In genomic region chr5:148929116-148929449, GRCm38 (mm10) we compare ENCODE assay signal across 8 mouse cellular contexts. TPM values are rescaled to one million over a fixed set of nuclear protein-coding genes. Genes with fewer than 3 reads are reported as not detected.
DNase-seq lines count a peak whose midpoint lies in the region; ATAC-seq and TF ChIP-seq lines count a peak whose summit lies in the region.

Katnal1 (minus strand) TSS chr5:148929320.

- H3K27me3 ChIP-seq in kidney, postnatal 0 days (ENCODE audit: insufficient read depth, low read length): no peaks in the 10 kb centered on the region
- no peaks in the 10 kb centered on the region for H3K27me3 ChIP-seq in embryonic facial prominence, embryonic 10.5 days (replicated peaks; ENCODE audit: low read depth, poor library complexity, severe bottlenecking)
- H3K27me3 ChIP-seq in hindbrain, embryonic 11.5 days (ENCODE audit: control insufficient read depth, insufficient read depth, low read length): no peaks in the 10 kb centered on the region
- H3K27me3 ChIP-seq in liver, embryonic 14.5 days (ENCODE audit: control insufficient read depth, insufficient read depth, low read length): no peaks in the 10 kb centered on the region

- peaks cover 6% of the 10 kb centered on the region for H3K4me1 ChIP-seq in kidney, postnatal 0 days (replicated peaks; ENCODE audit: insufficient read depth, low read length)
- peaks cover 34% of the 10 kb centered on the region for H3K4me1 ChIP-seq in embryonic facial prominence, embryonic 10.5 days
- peaks cover 2% of the 10 kb centered on the region; the same call in 1 of the 2 replicates for H3K4me1 ChIP-seq in hindbrain, embryonic 11.5 days (replicated peaks; ENCODE audit: control insufficient read depth, insufficient read depth, low read length)
- H3K4me1 ChIP-seq in liver, embryonic 14.5 days (replicated peaks; ENCODE audit: control insufficient read depth in 2 of 2, insufficient read depth in 2 of 2, low read length in 1 of 2): peaks cover 36 to 58% of the 10 kb centered on the region in 2 experiments

- DNase-seq in kidney, postnatal 0 days (ENCODE audit: low spot score): no peak
- no peak for DNase-seq in kidney, postnatal 36 days
- no peak for DNase-seq in embryonic facial prominence, embryonic 10.5 days (ENCODE audit: low spot score)
- DNase-seq in hindbrain, embryonic 11.5 days (ENCODE audit: low spot score): no peak
- no peak for DNase-seq in liver, embryonic 14.5 days (ENCODE audit: low read depth in 3 of 3, low spot score in 3 of 3)
- no peak for DNase-seq in adipocyte (ENCODE audit: low spot score)
- DNase-seq in cerebellum, adult 11 months: no peak
- no peak for DNase-seq in retina, embryonic 14.5 days (ENCODE audit: low spot score)

- H3K9me3 ChIP-seq in kidney, postnatal 0 days (replicated peaks; ENCODE audit: low read length): no peaks in the 10 kb centered on the region
- no peaks in the 10 kb centered on the region for H3K9me3 ChIP-seq in embryonic facial prominence, embryonic 10.5 days
- H3K9me3 ChIP-seq in hindbrain, embryonic 11.5 days (ENCODE audit: control insufficient read depth, low read length): no peaks in the 10 kb centered on the region
- no peaks in the 10 kb centered on the region for H3K9me3 ChIP-seq in liver, embryonic 14.5 days (ENCODE audit: control insufficient read depth, low read length)

- 3% methylated on average over 16 of the region's 16 CpGs for WGBS in kidney, postnatal 0 days
- under 1% methylated on average over 16 of the region's 16 CpGs for WGBS in embryonic facial prominence, embryonic 10.5 days
- WGBS in hindbrain, embryonic 11.5 days: 1% methylated on average over 16 of the region's 16 CpGs
- 2% methylated on average over 16 of the region's 16 CpGs for WGBS in liver, embryonic 14.5 days (ENCODE audit: insufficient replicate concordance)

- ATAC-seq in kidney, postnatal 0 days (replicated peaks; ENCODE audit: low FRiP score, low read depth): no peak
- ATAC-seq in hindbrain, embryonic 11.5 days (ENCODE audit: low FRiP score): no peak
- ATAC-seq in liver, embryonic 14.5 days (ENCODE audit: insufficient read depth): peak; percentile 38

- TF ChIP-seq EP300 in liver, embryonic 14.5 days (IDR thresholded peaks at IDR 0.05; ENCODE audit: low read depth): no peak

- TF ChIP-seq CTCF in kidney, postnatal 0 days (IDR thresholded peaks at IDR 0.05; ENCODE audit: low read depth): no peak
- no peak for TF ChIP-seq CTCF in liver, embryonic 14.5 days (IDR thresholded peaks at IDR 0.05; ENCODE audit: low read depth)

- H3K4me3 ChIP-seq in kidney, postnatal 0 days (replicated peaks; ENCODE audit: low read depth, low read length): peak within 1 kb of the TSS; percentile 71
- H3K4me3 ChIP-seq in embryonic facial prominence, embryonic 10.5 days: peak within 1 kb of the TSS; percentile 86
- peak within 1 kb of the TSS; percentile 76 for H3K4me3 ChIP-seq in hindbrain, embryonic 11.5 days (ENCODE audit: low read depth, low read length)
- peak within 1 kb of the TSS; percentile 77 to 94 for H3K4me3 ChIP-seq in liver, embryonic 14.5 days (ENCODE audit: insufficient read depth in 1 of 2, low read depth in 2 of 2, low read length in 2 of 2)

- peak within 1 kb of the TSS; percentile 65 for H3K4me2 ChIP-seq in kidney, postnatal 0 days (ENCODE audit: low read length)
- H3K4me2 ChIP-seq in hindbrain, embryonic 11.5 days (replicated peaks; ENCODE audit: low read depth, low read length): peak within 1 kb of the TSS; percentile 67
- peak within 1 kb of the TSS; percentile 89 for H3K4me2 ChIP-seq in liver, embryonic 14.5 days (ENCODE audit: low read depth)

- peak within 1 kb of the TSS; percentile 74 for H3K9ac ChIP-seq in kidney, postnatal 0 days (ENCODE audit: low read depth, low read length)
- H3K9ac ChIP-seq in hindbrain, embryonic 11.5 days (ENCODE audit: low read depth, low read length): peak within 1 kb of the TSS; percentile 82
- peak within 1 kb of the TSS; percentile 76 for H3K9ac ChIP-seq in liver, embryonic 14.5 days (replicated peaks)

- no peaks in the 10 kb centered on the region for H3K36me3 ChIP-seq in kidney, postnatal 0 days (ENCODE audit: insufficient read depth, low read length)
- H3K36me3 ChIP-seq in embryonic facial prominence, embryonic 10.5 days (replicated peaks): peaks cover 27% of the 10 kb centered on the region
- no peaks in the 10 kb centered on the region for H3K36me3 ChIP-seq in hindbrain, embryonic 11.5 days (ENCODE audit: control insufficient read depth, insufficient read depth, low read length)
- H3K36me3 ChIP-seq in liver, embryonic 14.5 days (replicated peaks; ENCODE audit: control insufficient read depth, insufficient read depth, low read depth): peaks cover 10% of the 10 kb centered on the region

- H3K27ac ChIP-seq in kidney, postnatal 0 days: peak within 1 kb of the TSS; percentile 83
- H3K27ac ChIP-seq in embryonic facial prominence, embryonic 10.5 days (replicated peaks): peak within 1 kb of the TSS; percentile 99
- H3K27ac ChIP-seq in hindbrain, embryonic 11.5 days (ENCODE audit: low read depth, low read length): peak within 1 kb of the TSS; percentile 95
- peak within 1 kb of the TSS; percentile 85 for H3K27ac ChIP-seq in liver, embryonic 14.5 days

RNA-seq across cellular contexts. Expression of gene Katnal1, which starts in this region (rescaled TPM):
- 6.6 and 7.3 TPM in 2 replicates for polyA plus RNA-seq in kidney, postnatal 0 days (2015; fragmentation: Nextera tagmentation; extraction: Ambion mirVana)
- polyA plus RNA-seq in embryonic facial prominence, embryonic 10.5 days (2016; fragmentation: Nextera tagmentation; extraction: Ambion mirVana): 19.9 and 20.2 TPM in 2 replicates
- polyA plus RNA-seq in hindbrain, embryonic 11.5 days (2014; fragmentation: Nextera tagmentation; extraction: Ambion mirVana): 32.1 and 37.0 TPM in 2 replicates
- 3.9 and 5.1 TPM in 2 replicates for polyA plus RNA-seq in liver, embryonic 14.5 days (2012; rRNA removed)
- 7.6 and 8.3 TPM in 2 replicates for polyA plus RNA-seq in liver, embryonic 14.5 days (2014; fragmentation: Nextera tagmentation; extraction: Ambion mirVana)
